Mouse (Mus musculus) brain, embryonic 14.5 days (tissue): ENCODE results near the gene Pbld1.

Source experiments
- CTCF ChIP-seq: fragments of 200-500 bp; IDR thresholded peaks from 2 replicates; pipeline ENCODE4 v1.5.1; 2012; ENCODE audit warnings: inconsistent platforms, mild to moderate bottlenecking, moderate library complexity, borderline replicate concordance; ENCODE audit not compliant: insufficient read depth, insufficient read length; ENCODE audit errors: extremely low read depth
- POLR2A ChIP-seq: fragments of 200-500 bp; IDR thresholded peaks from 2 replicates; pipeline ENCODE4 v1.6.1; 2012; ENCODE audit warnings: mild to moderate bottlenecking, inconsistent platforms, borderline replicate concordance; ENCODE audit not compliant: poor library complexity, insufficient read depth, insufficient read length, severe bottlenecking; ENCODE audit errors: extremely low read depth

- no peak for TF ChIP-seq POLR2A
- TF ChIP-seq CTCF: no peak
Measured at GRCm38 (mm10) chr10:63049106-63049505, 10.9 kb upstream of the Pbld1 start.
